Mouse (Mus musculus): ENCODE measurements at regions not wholly inside any gene's neighbourhood (a gene's known extent, or its start where the extent isn't known, plus 50 kb on each side); places are given as distances from the start of the nearest gene placed in this dataset.

DNA sequence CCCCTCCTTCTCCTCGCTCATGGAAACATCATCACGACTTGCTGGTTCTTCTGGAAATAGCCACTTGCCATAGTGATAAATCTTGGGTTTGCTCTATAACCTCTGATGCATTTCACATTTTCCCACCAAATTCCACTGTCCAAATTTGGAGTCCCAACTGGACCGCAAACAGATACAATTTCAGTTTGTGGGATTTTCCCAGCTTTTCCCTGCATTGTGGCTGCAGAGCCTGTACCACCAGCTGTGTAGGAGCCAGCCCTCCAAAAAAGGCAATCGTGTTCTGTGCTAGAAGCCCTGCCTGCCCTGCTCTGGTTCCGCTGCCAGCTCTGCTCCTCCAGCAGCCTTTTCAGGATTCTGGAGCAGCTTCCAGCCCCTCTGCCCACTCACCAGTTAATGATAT is 291.4 kb downstream of the Gsdmc2 start:
- TF ChIP-seq TCF12 (IDR thresholded peaks at IDR 0.05; ENCODE audit: low read depth, low read length) (no peak), ETS1 (conservative IDR thresholded peaks at IDR 0.05; ENCODE audit: low read depth, low read length) (no peak), GABPA (IDR thresholded peaks at IDR 0.05; ENCODE audit: insufficient replicate concordance, low read depth, low read length) (no peak)
- Histone ChIP-seq H3K79me2 (replicated peaks; ENCODE audit: control insufficient read depth, extremely low read depth, insufficient read depth, poor library complexity, severe bottlenecking) (no peaks in the 10 kb centered on the region), H3K9me3 (replicated peaks; ENCODE audit: low read length) (no peaks in the 10 kb centered on the region), H3K36me3 (replicated peaks in 1 of 2; ENCODE audit: control insufficient read depth in 1 of 2, insufficient read depth in 1 of 2, low read length in 1 of 2) (no peaks in the 10 kb centered on the region), H3K9ac (ENCODE audit: insufficient read depth, low read depth) (no peak overlapping the region), H3K4me1 (ENCODE audit: control insufficient read depth in 1 of 2, insufficient read depth in 2 of 2) (no peaks in the 10 kb centered on the region), H3K4me3 (replicated peaks in 1 of 3; ENCODE audit: low read depth in 2 of 3, low read length in 2 of 3, poor library complexity in 1 of 3) (no peak overlapping the region), H3K27ac (ENCODE audit: insufficient read depth, low read depth) (no peak overlapping the region), H3K27me3 (replicated peaks) (no peaks in the 10 kb centered on the region), H3K4me2 (ENCODE audit: insufficient read depth, low read depth, poor library complexity, severe bottlenecking) (no peak overlapping the region)
- DNase-seq (ENCODE audit: extremely low read depth) = no peak
- dilution Hi-C loops (cut with MboI; ENCODE audit: extremely low pct_ligation_motif_present, extremely low pct_unique_long_range_greater_than_20kb, low sequenced_read_pairs) (no loop called here), in situ Hi-C loops (cut with MboI; ENCODE audit: low pct_ligation_motif_present, low pct_unique_long_range_greater_than_20kb, low sequenced_read_pairs) (no loop called here)

- in situ Hi-C loops (cut with MboI; ENCODE audit: low pct_ligation_motif_present, low pct_unique_long_range_greater_than_20kb, low sequenced_read_pairs) (no loop called here), dilution Hi-C loops (cut with MboI; ENCODE audit: extremely low pct_ligation_motif_present, extremely low pct_unique_long_range_greater_than_20kb, low sequenced_read_pairs) (no loop called here)
- H3K36me3 ChIP-seq (replicated peaks in 1 of 2; ENCODE audit: control insufficient read depth in 1 of 2, insufficient read depth in 1 of 2, low read length in 1 of 2) = no peaks in the 10 kb centered on the region
- no peaks in the 10 kb centered on the region for H3K27me3 ChIP-seq (replicated peaks)
- TF ChIP-seq NRF1 (IDR thresholded peaks at IDR 0.05; ENCODE audit: low read depth, low read length) (no peak), MAX (IDR thresholded peaks at IDR 0.05; ENCODE audit: low read length) (no peak), RAD21 (IDR thresholded peaks at IDR 0.05; ENCODE audit: low read depth, low read length) (no peak), CHD2 (IDR thresholded peaks at IDR 0.05; ENCODE audit: low read length) (no peak), ETS1 (conservative IDR thresholded peaks at IDR 0.05; ENCODE audit: low read depth, low read length) (no peak), USF1 (IDR thresholded peaks at IDR 0.05; ENCODE audit: low read depth, low read length) (no peak), RCOR1 (conservative IDR thresholded peaks at IDR 0.05; ENCODE audit: low read depth, low read length) (no peak), ZNF384 (IDR thresholded peaks at IDR 0.05; ENCODE audit: low read depth, low read length) (no peak), GABPA (IDR thresholded peaks at IDR 0.05; ENCODE audit: insufficient replicate concordance, low read depth, low read length) (no peak), USF2 (conservative IDR thresholded peaks at IDR 0.05; ENCODE audit: low read depth, low read length) (no peak), JUND (conservative IDR thresholded peaks at IDR 0.05; ENCODE audit: low read depth, low read length) (no peak), PAX5 (IDR thresholded peaks at IDR 0.05; ENCODE audit: low read length) (no peak), ELF1 (IDR thresholded peaks at IDR 0.05; ENCODE audit: low read depth, low read length) (no peak), HCFC1 (IDR thresholded peaks at IDR 0.05; ENCODE audit: low read depth, low read length) (no peak), MYC (IDR thresholded peaks at IDR 0.05; ENCODE audit: low read depth, low read length) (no peak), BHLHE40 (IDR thresholded peaks at IDR 0.05; ENCODE audit: low read depth, low read length) (no peak), ZKSCAN1 (IDR thresholded peaks at IDR 0.05; ENCODE audit: borderline replicate concordance, low read depth, low read length) (no peak), ZC3H11A (IDR thresholded peaks at IDR 0.05; ENCODE audit: low read depth, low read length) (no peak)
- H3K79me2 ChIP-seq (replicated peaks; ENCODE audit: control insufficient read depth, extremely low read depth, insufficient read depth, poor library complexity, severe bottlenecking) = no peaks in the 10 kb centered on the region
- peaks cover 0 to 4% of the 10 kb centered on the region in 2 experiments; a peak in 1 of 4 replicates for H3K4me1 ChIP-seq (ENCODE audit: control insufficient read depth in 1 of 2, insufficient read depth in 2 of 2)
- no peak overlapping the region for H3K4me3 ChIP-seq (replicated peaks in 1 of 3; ENCODE audit: low read depth in 2 of 3, low read length in 2 of 3, poor library complexity in 1 of 3)
- H3K9ac ChIP-seq (ENCODE audit: insufficient read depth, low read depth) = no peak overlapping the region
- no peak overlapping the region for H3K27ac ChIP-seq (ENCODE audit: insufficient read depth, low read depth)
- DNase-seq (ENCODE audit: extremely low read depth) = no peak
- H3K9me3 ChIP-seq (replicated peaks; ENCODE audit: low read length) = no peaks in the 10 kb centered on the region
- H3K4me2 ChIP-seq (ENCODE audit: insufficient read depth, low read depth, poor library complexity, severe bottlenecking) = no peak overlapping the region
Measured at GRCm38 (mm10) chr15:63532337-63533055, 312.5 kb downstream of the Gsdmc2 start.
